Mouse (Mus musculus) C2C12 (cell line): Measurements from ENCODE around the gene Usp46.

Experiments used
- CEBPB ChIP-seq: IDR thresholded peaks from one replicate; pipeline ENCODE4 v1.6.1; 2011; ENCODE audit warnings: low read depth, mild to moderate bottlenecking, control low read depth, moderate library complexity
- CTCF ChIP-seq: IDR thresholded peaks from one replicate; pipeline ENCODE4 v1.5.1; 2011; ENCODE audit not compliant: control insufficient read depth, insufficient read depth, insufficient read length
- FOSL1 ChIP-seq: IDR thresholded peaks from one replicate; pipeline ENCODE4 v1.8.0; 2011; ENCODE audit warnings: mild to moderate bottlenecking, low read length; ENCODE audit not compliant: poor library complexity, insufficient read depth, severe bottlenecking
- MAX ChIP-seq: IDR thresholded peaks from one replicate; pipeline ENCODE4 v1.6.1; 2011; ENCODE audit warnings: mild to moderate bottlenecking, control low read depth
- MYOG ChIP-seq: IDR thresholded peaks from one replicate; pipeline ENCODE4 v1.6.1; 2011; ENCODE audit not compliant: control insufficient read depth, insufficient read length; ENCODE audit errors: extremely low read depth
- USF1 ChIP-seq: IDR thresholded peaks from one replicate; pipeline ENCODE4 v1.6.1; 2011; ENCODE audit warnings: low read depth, mild to moderate bottlenecking, control low read depth, moderate library complexity

DNA sequence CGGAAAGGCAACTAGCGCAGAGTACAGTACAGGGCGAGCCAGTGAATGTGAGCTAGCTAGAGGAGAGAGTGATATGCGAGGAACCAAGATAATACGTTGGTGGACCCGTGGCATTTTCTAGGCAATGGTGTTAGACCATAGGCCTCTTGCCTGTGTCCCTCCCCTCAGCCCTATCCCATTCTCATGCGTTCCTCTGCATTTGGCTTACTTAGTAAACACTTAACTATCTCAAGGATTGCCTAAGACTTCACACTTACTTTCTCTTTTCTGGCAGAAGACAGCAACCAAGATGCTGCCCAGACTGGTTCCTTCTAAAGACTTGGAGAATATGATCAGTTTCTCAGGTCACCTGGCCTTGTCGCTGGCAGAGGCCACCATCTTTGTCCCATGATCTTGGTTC, 98.9 kb downstream of the Usp46 start:
- TF ChIP-seq CTCF (no peak), MAX (no peak), CEBPB (no peak), FOSL1 (no peak), USF1 (no peak), MYOG (no peak)
